Mouse (Mus musculus) forebrain, postnatal 0 days (tissue): ENCODE results near the gene Ociad1. TPM values are rescaled to one million over a fixed set of nuclear protein-coding genes. Genes with fewer than 3 reads are reported as not detected.

Experiments used
- ATAC-seq: fragments of 200-750 bp; cut with Nextera tagmentation; 2 replicates; pipeline ENCODE4 v1.8.0; 2017; ENCODE audit warnings: mild to moderate bottlenecking, moderate library complexity
- DNase-seq: peaks from one replicate; pipeline ENCODE4 v3.0.0-alpha.2; 2015
- H3K27ac ChIP-seq: fragments of 300-500 bp; sonication (generic); 2 replicates; pipeline ENCODE4 v1.5.1; 2014; ENCODE audit warnings: low read depth, mild to moderate bottlenecking, antibody characterized with exemption, low read length, moderate library complexity, mixed read lengths
- H3K27me3 ChIP-seq: fragments of 300-500 bp; sonication (generic); 2 replicates; pipeline ENCODE4 v1.6.1; 2014; ENCODE audit warnings: mild to moderate bottlenecking, low read length, mixed read lengths; ENCODE audit not compliant: insufficient read depth
- H3K36me3 ChIP-seq: fragments of 300-500 bp; sonication (generic); 2 replicates; pipeline ENCODE4 v1.6.1; 2014; ENCODE audit warnings: mild to moderate bottlenecking, moderate library complexity; ENCODE audit not compliant: insufficient read depth
- H3K4me1 ChIP-seq: fragments of 300-500 bp; sonication (generic); 2 replicates; pipeline ENCODE4 v1.6.1; 2014; ENCODE audit warnings: antibody characterized with exemption; ENCODE audit not compliant: insufficient read depth
- H3K4me2 ChIP-seq: fragments of 300-500 bp; sonication (generic); 2 replicates; pipeline ENCODE4 v1.6.1; 2014; ENCODE audit warnings: low read depth, mild to moderate bottlenecking, moderate library complexity
- H3K4me3 ChIP-seq: fragments of 300-500 bp; sonication (generic); 2 replicates; pipeline ENCODE4 v1.5.1; 2014; ENCODE audit warnings: low read depth, low read length, mixed read lengths
- H3K9ac ChIP-seq: fragments of 300-500 bp; sonication (generic); 2 replicates; pipeline ENCODE4 v1.6.1; 2014; ENCODE audit warnings: mild to moderate bottlenecking
- H3K9me3 ChIP-seq: fragments of 300-500 bp; sonication (generic); 2 replicates; pipeline ENCODE4 v1.6.1; 2016; ENCODE audit warnings: low read length
- CTCF ChIP-seq: sonication (generic); IDR thresholded peaks from 2 replicates; pipeline ENCODE4 v1.5.1; 2016; ENCODE audit warnings: antibody characterized with exemption, control low read depth, low read depth
- WGBS: fragments of 180-500 bp; shearing (Covaris S2); extraction: QIAGEN DNeasy Blood & Tissue Kit; methylation state at CpG from one replicate; pipeline ENCODE4 v1.1.7; 2014; 5-methylcytosine and 5-hydroxymethylcytosine counted together
- polyA plus RNA-seq: library from polyadenylated mRNA; unstranded; fragments of >200 nt; fragmentation: Nextera tagmentation; extraction: Ambion mirVana; gene quantifications from 2 replicates; pipeline ENCODE4 v1.2.1, GENCODE M21; 2015
- total RNA-seq: library from RNA; depleted of rRNA; stranded (reverse); fragments of >200 nt; gene quantifications from 2 replicates; pipeline ENCODE4 v1.2.3, GENCODE M21; 2014

The Ociad1 gene
- total and polyA plus RNA-seq, 2 experiments from 2014 or later = 237 to 379 TPM

- Histone ChIP-seq H3K9ac (no peak overlapping the region), H3K9me3 (no peaks in the 10 kb centered on the region), H3K27ac (no peak overlapping the region), H3K4me3 (no peak overlapping the region), H3K36me3 (peaks cover 55% of the 10 kb centered on the region), H3K27me3 (no peaks in the 10 kb centered on the region), H3K4me2 (no peak overlapping the region), H3K4me1 (no peaks in the 10 kb centered on the region)
- no peak for ATAC-seq
- 91% methylated on average over 7 of the region's 7 CpGs for WGBS
- no peak for DNase-seq
- TF ChIP-seq CTCF = no peak
Measured at GRCm38 (mm10) chr5:73301601-73302307, 9.2 kb downstream of the Ociad1 start.

GRCm38 (mm10) chr5:73304507-73304906 lies 11.9 kb downstream of the Ociad1 start:
- no peaks in the 10 kb centered on the region for H3K9me3 ChIP-seq
- H3K4me3 ChIP-seq = no peak overlapping the region
- no peak overlapping the region for H3K27ac ChIP-seq
- no peak overlapping the region for H3K4me2 ChIP-seq
- no peaks in the 10 kb centered on the region for H3K27me3 ChIP-seq
- WGBS = 77% methylated on average over 12 of the region's 12 CpGs
- H3K9ac ChIP-seq = no peak overlapping the region
- DNase-seq = no peak
- TF ChIP-seq CTCF = no peak
- ATAC-seq = no peak
- H3K36me3 ChIP-seq = peaks cover 73% of the 10 kb centered on the region
- H3K4me1 ChIP-seq = no peaks in the 10 kb centered on the region

GRCm38 (mm10) chr5:73306486-73306885 lies 13.9 kb downstream of the Ociad1 start:
- Histone ChIP-seq H3K4me2 (no peak overlapping the region), H3K9me3 (no peaks in the 10 kb centered on the region), H3K4me3 (no peak overlapping the region), H3K27me3 (no peaks in the 10 kb centered on the region), H3K4me1 (no peaks in the 10 kb centered on the region), H3K9ac (no peak overlapping the region), H3K27ac (no peak overlapping the region), H3K36me3 (peaks cover 72% of the 10 kb centered on the region)
- WGBS = 92% methylated on average over 6 of the region's 6 CpGs
- DNase-seq (no peak), ATAC-seq (no peak)
- TF ChIP-seq CTCF = no peak

- DNase-seq (no peak), ATAC-seq (no peak)
- Histone ChIP-seq H3K9me3 (no peaks in the 10 kb centered on the region), H3K4me1 (no peaks in the 10 kb centered on the region), H3K27ac (no peak overlapping the region), H3K36me3 (peaks cover 66% of the 10 kb centered on the region), H3K4me2 (no peak overlapping the region), H3K9ac (no peak overlapping the region), H3K27me3 (no peaks in the 10 kb centered on the region), H3K4me3 (no peak overlapping the region)
- 92% methylated on average over 3 of the region's 3 CpGs for WGBS
- TF ChIP-seq CTCF = no peak
Measured at GRCm38 (mm10) chr5:73307297-73307696, 14.7 kb downstream of the Ociad1 start.

GRCm38 (mm10) chr5:73309496-73309895 lies 16.9 kb downstream of the Ociad1 start:
- 89% methylated on average over 4 of the region's 4 CpGs for WGBS
- Histone ChIP-seq H3K36me3 (peaks cover 71% of the 10 kb centered on the region), H3K4me3 (no peak overlapping the region)

GRCm38 (mm10) chr5:73310401-73310800 lies 17.8 kb downstream of the Ociad1 start:
- Histone ChIP-seq H3K4me3 (no peak overlapping the region), H3K36me3 (peaks cover 74% of the 10 kb centered on the region), H3K9me3 (no peaks in the 10 kb centered on the region), H3K9ac (no peak overlapping the region), H3K27me3 (no peaks in the 10 kb centered on the region), H3K27ac (no peak overlapping the region), H3K4me2 (no peak overlapping the region), H3K4me1 (no peaks in the 10 kb centered on the region)
- ATAC-seq (no peak), DNase-seq (no peak)
- TF ChIP-seq CTCF = no peak
- 96% methylated on average over 1 of the region's 1 CpGs for WGBS

More at GRCm38 (mm10) chr5:73309496-73309895, 16.9 kb downstream of the Ociad1 start:
- Histone ChIP-seq H3K9ac (no peak overlapping the region), H3K4me1 (no peaks in the 10 kb centered on the region), H3K4me2 (no peak overlapping the region), H3K27ac (no peak overlapping the region), H3K27me3 (no peaks in the 10 kb centered on the region), H3K9me3 (no peaks in the 10 kb centered on the region)
- DNase-seq (no peak), ATAC-seq (no peak)
- no peak for TF ChIP-seq CTCF

- DNase-seq (no peak), ATAC-seq (no peak)
- peaks cover 76% of the 10 kb centered on the region for H3K36me3 ChIP-seq
- no peak overlapping the region for H3K27ac ChIP-seq
- WGBS = 95% methylated on average over 5 of the region's 5 CpGs
- no peaks in the 10 kb centered on the region for H3K27me3 ChIP-seq
- H3K4me2 ChIP-seq = no peak overlapping the region
- no peak overlapping the region for H3K4me3 ChIP-seq
- H3K4me1 ChIP-seq = no peaks in the 10 kb centered on the region
- H3K9ac ChIP-seq = no peak overlapping the region
- no peaks in the 10 kb centered on the region for H3K9me3 ChIP-seq
- TF ChIP-seq CTCF = no peak
Measured at GRCm38 (mm10) chr5:73311458-73311857, 18.9 kb downstream of the Ociad1 start.
